Mouse (Mus musculus) forebrain, embryonic 10.5 days (tissue): ENCODE measurements at regions not wholly inside any gene's neighbourhood (a gene's known extent, or its start where the extent isn't known, plus 50 kb on each side); places are given as distances from the start of the nearest gene placed in this dataset.

Experiments used
- DNase-seq: peaks from one replicate; pipeline ENCODE4 v3.0.0-alpha.2; 2017; ENCODE audit warnings: low spot score; ENCODE audit errors: extremely low spot score
- H3K27ac ChIP-seq: fragments of 300-500 bp; sonication (generic); 2 replicates; pipeline ENCODE4 v1.5.1; 2016; ENCODE audit warnings: mild to moderate bottlenecking
- H3K27me3 ChIP-seq: fragments of 300-500 bp; sonication (generic); 2 replicates; pipeline ENCODE4 v1.6.1; 2016; ENCODE audit warnings: mild to moderate bottlenecking; ENCODE audit not compliant: poor library complexity, severe bottlenecking
- H3K36me3 ChIP-seq: fragments of 300-500 bp; sonication (generic); replicated peaks from 2 replicates; pipeline ENCODE4 v1.6.1; 2016; ENCODE audit warnings: mild to moderate bottlenecking, moderate library complexity
- H3K4me1 ChIP-seq: fragments of 300-500 bp; sonication (generic); 2 replicates; pipeline ENCODE4 v1.6.1; 2016
- H3K4me3 ChIP-seq: fragments of 300-500 bp; sonication (generic); 2 replicates; pipeline ENCODE4 v1.5.1; 2016; ENCODE audit warnings: mild to moderate bottlenecking, moderate library complexity
- H3K9me3 ChIP-seq: fragments of 300-500 bp; sonication (generic); 2 replicates; pipeline ENCODE4 v1.6.1; 2016; ENCODE audit warnings: mild to moderate bottlenecking, moderate library complexity
- WGBS: fragments of 180-500 bp; shearing (Covaris S2); methylation state at CpG from one replicate; pipeline ENCODE4 v1.1.7; 2016; 5-methylcytosine and 5-hydroxymethylcytosine counted together

GRCm38 (mm10) chr4:26766235-26767228 is 419.8 kb upstream of the Manea start:
- WGBS = 45% methylated on average over 16 of the region's 16 CpGs
- no peaks in the 10 kb centered on the region for H3K36me3 ChIP-seq
- DNase-seq = no peak
- peaks cover 10% of the 10 kb centered on the region for H3K4me1 ChIP-seq
- H3K9me3 ChIP-seq = no peaks in the 10 kb centered on the region
- H3K27ac ChIP-seq = no peak overlapping the region
- H3K4me3 ChIP-seq = peak overlapping the region; percentile 14; the same call in 1 of the 2 replicates
- H3K27me3 ChIP-seq = peaks cover 42% of the 10 kb centered on the region

GRCm38 (mm10) chr4:26740815-26741214 is 394.1 kb upstream of the Manea start:
- no peak overlapping the region for H3K27ac ChIP-seq
- no peaks in the 10 kb centered on the region for H3K27me3 ChIP-seq
- no peaks in the 10 kb centered on the region for H3K9me3 ChIP-seq
- H3K36me3 ChIP-seq = no peaks in the 10 kb centered on the region
- 87% methylated on average over 3 of the region's 3 CpGs for WGBS
- no peaks in the 10 kb centered on the region for H3K4me1 ChIP-seq
- no peak overlapping the region for H3K4me3 ChIP-seq
- no peak for DNase-seq

GRCm38 (mm10) chr4:26736381-26736780 is 389.7 kb upstream of the Manea start:
- no peak overlapping the region for H3K4me3 ChIP-seq
- WGBS = 86% methylated on average over 3 of the region's 3 CpGs
- H3K36me3 ChIP-seq = no peaks in the 10 kb centered on the region
- no peaks in the 10 kb centered on the region for H3K4me1 ChIP-seq
- no peaks in the 10 kb centered on the region for H3K9me3 ChIP-seq
- no peak for DNase-seq
- no peaks in the 10 kb centered on the region for H3K27me3 ChIP-seq
- H3K27ac ChIP-seq = no peak overlapping the region

- WGBS = 81% methylated on average over 3 of the region's 3 CpGs
- DNase-seq = no peak
- Histone ChIP-seq H3K27ac (no peak overlapping the region), H3K9me3 (peaks cover 3% of the 10 kb centered on the region; the same call in 1 of the 2 replicates), H3K4me1 (no peaks in the 10 kb centered on the region), H3K36me3 (no peaks in the 10 kb centered on the region), H3K27me3 (no peaks in the 10 kb centered on the region), H3K4me3 (no peak overlapping the region)
Observed at GRCm38 (mm10) chr4:26714437-26714836, 367.7 kb upstream of the Manea start.

GRCm38 (mm10) chr4:26709964-26710363 is 363.3 kb upstream of the Manea start:
- no peak for DNase-seq
- Histone ChIP-seq H3K9me3 (no peaks in the 10 kb centered on the region), H3K4me1 (no peaks in the 10 kb centered on the region), H3K27ac (no peak overlapping the region), H3K27me3 (no peaks in the 10 kb centered on the region), H3K36me3 (no peaks in the 10 kb centered on the region), H3K4me3 (no peak overlapping the region)
- 90% methylated on average over 1 of the region's 1 CpGs for WGBS

GRCm38 (mm10) chr4:26695964-26696363 is 349.3 kb upstream of the Manea start:
- Histone ChIP-seq H3K4me1 (no peaks in the 10 kb centered on the region), H3K9me3 (no peaks in the 10 kb centered on the region), H3K27ac (no peak overlapping the region), H3K36me3 (no peaks in the 10 kb centered on the region), H3K27me3 (no peaks in the 10 kb centered on the region), H3K4me3 (no peak overlapping the region)
- DNase-seq = no peak
- WGBS = 74% methylated on average over 3 of the region's 3 CpGs
